ENCODE assay signal across 11 mouse cellular contexts in genomic region chr4:59859693-59860425, GRCm38 (mm10). TPM values are rescaled to one million over a fixed set of nuclear protein-coding genes. Genes with fewer than 3 reads are reported as not detected.
A peak's percentile ranks its signal among the peaks of the same experiment; 100 is the strongest.
DNase-seq lines count a peak whose midpoint lies in the region; ATAC-seq lines count a peak whose summit lies in the region.
"Had no signal": no experiment of that assay in that cellular context is flagged by ENCODE, and none has a peak within 500 bp of the region (broad histone marks: within the 10 kb centered on the region; RNA-seq: fewer than 3 reads in every experiment).

No protein-coding gene starts in this region.

- no peaks in the 10 kb centered on the region for H3K27me3 ChIP-seq in hindbrain, embryonic 11.5 days (ENCODE audit: control insufficient read depth, insufficient read depth, low read length)
- no peaks in the 10 kb centered on the region for H3K27me3 ChIP-seq in hindbrain, embryonic 10.5 days (ENCODE audit: insufficient read depth, poor library complexity, severe bottlenecking)
- H3K27me3 ChIP-seq in intestine, embryonic 14.5 days (replicated peaks; ENCODE audit: control insufficient read depth, insufficient read depth, low read length), result no peaks in the 10 kb centered on the region
- H3K27me3 ChIP-seq: megakaryocyte, embryonic 14.5 days; Patski had no signal

- no peaks in the 10 kb centered on the region for H3K36me3 ChIP-seq in hindbrain, embryonic 11.5 days (ENCODE audit: control insufficient read depth, insufficient read depth, low read length)
- H3K36me3 ChIP-seq in hindbrain, embryonic 10.5 days, result peaks cover 15% of the 10 kb centered on the region
- peaks cover 6% of the 10 kb centered on the region; the same call in 1 of the 2 replicates for H3K36me3 ChIP-seq in intestine, embryonic 14.5 days (ENCODE audit: control insufficient read depth, insufficient read depth, low read length)

- no peak for DNase-seq in hindbrain, embryonic 11.5 days (ENCODE audit: low spot score)
- no peak for DNase-seq in hindbrain, embryonic 10.5 days (ENCODE audit: low spot score)
- no peak for DNase-seq in intestine, embryonic 14.5 days (ENCODE audit: low spot score)
- peak; percentile 50 for DNase-seq in lung, postnatal 36 days
- no peak for DNase-seq in layer of hippocampus, adult 9-10 months (ENCODE audit: low spot score)
- no peak for DNase-seq in gastrocnemius, adult 8-10 months (ENCODE audit: low spot score in 2 of 2)
- no peak for DNase-seq in spleen, postnatal 10 days (ENCODE audit: low spot score in 2 of 2)

- ATAC-seq in hindbrain, embryonic 11.5 days (ENCODE audit: low FRiP score), result peak; percentile 59; the same call in 1 of the 2 replicates
- ATAC-seq in intestine, embryonic 14.5 days (replicated peaks; ENCODE audit: low FRiP score, low TSS enrichment, low read depth), result peak; percentile 61
- ATAC-seq: Patski had no signal

- no peak overlapping the region for H3K4me2 ChIP-seq in hindbrain, embryonic 11.5 days (replicated peaks; ENCODE audit: low read depth, low read length)
- H3K4me2 ChIP-seq in intestine, embryonic 14.5 days (ENCODE audit: low read length), result no peak overlapping the region

- no peak overlapping the region for H3K4me3 ChIP-seq in hindbrain, embryonic 11.5 days (ENCODE audit: low read depth, low read length)
- no peak overlapping the region for H3K4me3 ChIP-seq in hindbrain, embryonic 10.5 days
- H3K4me3 ChIP-seq in brown adipose tissue, adult 24 weeks (ENCODE audit: insufficient read depth, low read depth, low read length), result no peak overlapping the region
- H3K4me3 ChIP-seq in intestine, embryonic 14.5 days (ENCODE audit: low read depth, low read length), result no peak overlapping the region
- H3K4me3 ChIP-seq: megakaryocyte, embryonic 14.5 days had no signal

- H3K9ac ChIP-seq in hindbrain, embryonic 11.5 days (ENCODE audit: low read depth, low read length), result no peak overlapping the region
- H3K9ac ChIP-seq in intestine, embryonic 14.5 days (ENCODE audit: low read length), result no peak overlapping the region

- WGBS in hindbrain, embryonic 11.5 days, result 70% methylated on average over 16 of the region's 16 CpGs
- 72% methylated on average over 16 of the region's 16 CpGs for WGBS in hindbrain, embryonic 10.5 days
- WGBS in intestine, embryonic 14.5 days, result 59% methylated on average over 16 of the region's 16 CpGs

- H3K4me1 ChIP-seq in hindbrain, embryonic 11.5 days (replicated peaks; ENCODE audit: control insufficient read depth, insufficient read depth, low read length), result no peaks in the 10 kb centered on the region
- H3K4me1 ChIP-seq in hindbrain, embryonic 10.5 days (replicated peaks), result peaks cover 13% of the 10 kb centered on the region; the same call in 1 of the 2 replicates
- peaks cover 10% of the 10 kb centered on the region for H3K4me1 ChIP-seq in brown adipose tissue, adult 24 weeks (ENCODE audit: control insufficient read depth, insufficient read depth, insufficient read length, low read length)
- no peaks in the 10 kb centered on the region for H3K4me1 ChIP-seq in intestine, embryonic 14.5 days (replicated peaks; ENCODE audit: control insufficient read depth, insufficient read depth, low read length)

- H3K27ac ChIP-seq in hindbrain, embryonic 11.5 days (ENCODE audit: low read depth, low read length), result no peak overlapping the region
- H3K27ac ChIP-seq in hindbrain, embryonic 10.5 days, result no peak overlapping the region
- H3K27ac ChIP-seq in brown adipose tissue, adult 24 weeks (replicated peaks; ENCODE audit: low read depth, low read length), result peak overlapping the region; percentile 46; the same call in 1 of the 2 replicates
- H3K27ac ChIP-seq in intestine, embryonic 14.5 days (ENCODE audit: low read depth), result no peak overlapping the region

- no peaks in the 10 kb centered on the region for H3K9me3 ChIP-seq in hindbrain, embryonic 11.5 days (ENCODE audit: control insufficient read depth, low read length)
- H3K9me3 ChIP-seq in hindbrain, embryonic 10.5 days, result no peaks in the 10 kb centered on the region
- H3K9me3 ChIP-seq in intestine, embryonic 14.5 days (ENCODE audit: control insufficient read depth, low read length), result no peaks in the 10 kb centered on the region
- H3K9me3 ChIP-seq: megakaryocyte, embryonic 14.5 days had no signal

RNA-seq across cellular contexts. Expression of gene Snx30, which starts 54.2 kb away (rescaled TPM):
- 13.4 and 19.1 TPM in 2 replicates for polyA plus RNA-seq in hindbrain, embryonic 11.5 days (2014; fragmentation: Nextera tagmentation; extraction: Ambion mirVana)
- polyA plus RNA-seq in hindbrain, embryonic 10.5 days (2016; fragmentation: Nextera tagmentation; extraction: Ambion mirVana), result 14.4 and 14.6 TPM in 2 replicates
- polyA plus RNA-seq in brown adipose tissue, adult 24 weeks (2012; ENCODE audit: insufficient read depth, insufficient read length, missing spikeins), result 1.0 and 2.5 TPM in 2 replicates
- 6.0 and 6.8 TPM in 2 replicates for polyA plus RNA-seq in intestine, embryonic 14.5 days (2014; fragmentation: Nextera tagmentation; extraction: Ambion mirVana)
- 1 to 10 TPM; 2.9 to 4.5 (median 3.8) TPM for total RNA-seq in gastrocnemius, adult 8-10 months (2022)

RNA-seq across cellular contexts. Expression of gene Slc46a2, which starts 55.0 kb away (rescaled TPM):
- 0.11 TPM in 1 of 2 replicates, not detected in the other for polyA plus RNA-seq in hindbrain, embryonic 11.5 days (2014; fragmentation: Nextera tagmentation; extraction: Ambion mirVana)
- not detected in 2 replicates for polyA plus RNA-seq in hindbrain, embryonic 10.5 days (2016; fragmentation: Nextera tagmentation; extraction: Ambion mirVana)
- not detected in 2 replicates for polyA plus RNA-seq in brown adipose tissue, adult 24 weeks (2012; ENCODE audit: insufficient read depth, insufficient read length, missing spikeins)
- 0.05 and 0.09 TPM in 2 replicates for polyA plus RNA-seq in intestine, embryonic 14.5 days (2014; fragmentation: Nextera tagmentation; extraction: Ambion mirVana)
- not detected for total RNA-seq in gastrocnemius, adult 8-10 months (2022)
- polyA plus RNA-seq: frontal cortex, adult 2 months; Patski had no signal

RNA-seq across cellular contexts. Expression of gene Inip, which starts 58.5 kb away (rescaled TPM):
- 94.3 and 105 TPM in 2 replicates for polyA plus RNA-seq in hindbrain, embryonic 11.5 days (2014; fragmentation: Nextera tagmentation; extraction: Ambion mirVana)
- polyA plus RNA-seq in hindbrain, embryonic 10.5 days (2016; fragmentation: Nextera tagmentation; extraction: Ambion mirVana), result 86.7 and 103 TPM in 2 replicates
- 8.4 and 11.5 TPM in 2 replicates for polyA plus RNA-seq in brown adipose tissue, adult 24 weeks (2012; ENCODE audit: insufficient read depth, insufficient read length, missing spikeins)
- polyA plus RNA-seq in intestine, embryonic 14.5 days (2014; fragmentation: Nextera tagmentation; extraction: Ambion mirVana), result 55.1 and 56.1 TPM in 2 replicates
- total RNA-seq in gastrocnemius, adult 8-10 months (2022), result 1 to 10 TPM; 2.4 to 3.8 (median 3.0) TPM
